Mouse (Mus musculus) embryonic fibroblast, embryonic 13.5 days (primary cell): Measurements from ENCODE around the gene Hivep3. TPM values are rescaled to one million over a fixed set of nuclear protein-coding genes. Genes with fewer than 3 reads are reported as not detected.

Experiments
- H3K27ac ChIP-seq: 2 replicates; pipeline ENCODE4 v1.5.1; 2012; ENCODE audit warnings: low read length, control low read depth, inconsistent platforms; ENCODE audit not compliant: insufficient read depth
- H3K4me1 ChIP-seq: 2 replicates; pipeline ENCODE4 v1.6.1; 2011; ENCODE audit warnings: low read length; ENCODE audit not compliant: control insufficient read depth, insufficient read depth
- H3K4me3 ChIP-seq: 2 replicates; pipeline ENCODE4 v1.5.1; 2011; ENCODE audit warnings: mild to moderate bottlenecking, control low read depth, low read length; ENCODE audit not compliant: insufficient read depth
- CTCF ChIP-seq: IDR thresholded peaks from 2 replicates; pipeline ENCODE4 v1.5.1; 2011; ENCODE audit warnings: mild to moderate bottlenecking, control low read depth, low read length, moderate library complexity, borderline replicate concordance; ENCODE audit not compliant: insufficient read depth
- POLR2A ChIP-seq: IDR thresholded peaks from 2 replicates; pipeline ENCODE4 v1.6.1; 2011; ENCODE audit warnings: low read depth, mild to moderate bottlenecking, control low read depth, low read length, moderate library complexity
- polyA plus RNA-seq: library from polyadenylated mRNA; stranded (reverse); fragments of >200 nt; gene quantifications from 2 replicates; pipeline ENCODE4 v1.2.4, GENCODE M21; 2011; ENCODE audit warnings: low read depth; ENCODE audit not compliant: missing spikeins, insufficient read length

The Hivep3 gene
- polyA plus RNA-seq, 1 experiment = 3.8 TPM

DNA sequence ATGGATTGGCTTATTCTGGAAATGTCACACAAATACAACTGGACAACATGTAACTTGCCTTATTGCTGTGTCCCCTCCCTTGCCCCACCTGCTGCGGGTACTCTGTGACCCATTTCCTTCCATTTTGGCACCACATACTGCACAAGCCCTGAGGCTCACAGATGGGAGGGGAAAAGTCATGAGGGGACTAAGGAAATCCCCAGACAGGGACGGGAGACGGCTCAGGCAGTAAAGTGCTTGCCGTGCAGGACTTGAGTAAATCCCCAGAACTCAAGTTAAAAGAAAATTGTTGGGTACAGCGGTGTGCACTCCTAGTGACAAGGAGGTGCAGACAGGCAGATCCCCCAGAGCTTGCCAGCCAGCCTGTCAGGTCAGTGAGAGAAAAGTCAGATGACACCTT, 7.5 kb upstream of the Hivep3 start:
- H3K4me1 ChIP-seq = no peaks in the 10 kb centered on the region
- TF ChIP-seq CTCF = no peak
- TF ChIP-seq POLR2A = no peak

DNA sequence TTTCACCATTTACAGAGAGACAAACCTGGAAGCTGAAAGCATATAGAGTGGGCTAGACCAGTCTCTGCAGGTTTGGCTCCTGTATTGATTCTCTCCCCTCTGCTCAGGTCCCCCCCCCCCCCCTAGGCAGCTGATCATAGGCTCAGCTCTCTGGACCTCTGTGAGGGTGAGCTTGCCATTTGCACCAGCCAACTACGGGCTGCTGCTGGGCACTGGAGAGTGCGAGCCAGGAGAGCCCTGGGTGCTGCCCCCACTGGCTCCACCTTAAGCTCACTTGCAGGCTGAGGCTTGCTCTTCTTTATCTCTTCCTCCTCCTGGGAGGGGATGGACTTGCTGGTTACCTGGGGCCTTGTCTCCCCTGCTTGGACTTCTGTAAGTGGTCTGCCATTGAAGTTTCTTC, 5.7 kb upstream of the Hivep3 start:
- Histone ChIP-seq H3K4me3 (no peak overlapping the region), H3K4me1 (no peaks in the 10 kb centered on the region), H3K27ac (no peak overlapping the region)
- TF ChIP-seq POLR2A = no peak
- TF ChIP-seq CTCF = no peak

More for the DNA sequence above, 7.5 kb upstream of the Hivep3 start:
- Histone ChIP-seq H3K27ac (no peak overlapping the region), H3K4me3 (no peak overlapping the region)

DNA sequence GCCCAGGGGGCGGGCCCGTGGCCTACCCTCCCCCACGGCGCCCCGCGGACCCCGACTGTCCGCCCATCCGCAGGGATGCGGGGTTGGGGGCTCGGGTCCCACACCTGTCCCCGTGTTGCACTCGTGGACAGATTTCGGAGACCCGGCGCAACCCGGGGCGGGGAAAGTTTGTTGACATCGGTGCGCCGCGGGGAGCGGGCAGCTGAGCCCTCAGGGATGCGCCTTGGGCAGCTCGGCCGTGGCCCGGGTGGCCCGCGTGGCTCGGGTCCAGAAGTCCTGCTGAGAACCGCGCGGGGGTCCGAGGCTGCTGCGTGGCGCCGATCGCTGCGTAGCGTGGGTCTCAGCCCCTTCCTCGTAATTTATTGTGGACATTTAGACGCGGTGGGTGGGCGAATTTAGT, 358 bp downstream of the Hivep3 start:
- H3K4me3 ChIP-seq = peak overlapping the region; percentile 51
- no peaks in the 10 kb centered on the region for H3K4me1 ChIP-seq
- H3K27ac ChIP-seq = no peak overlapping the region
- TF ChIP-seq CTCF (no peak), POLR2A (no peak)

DNA sequence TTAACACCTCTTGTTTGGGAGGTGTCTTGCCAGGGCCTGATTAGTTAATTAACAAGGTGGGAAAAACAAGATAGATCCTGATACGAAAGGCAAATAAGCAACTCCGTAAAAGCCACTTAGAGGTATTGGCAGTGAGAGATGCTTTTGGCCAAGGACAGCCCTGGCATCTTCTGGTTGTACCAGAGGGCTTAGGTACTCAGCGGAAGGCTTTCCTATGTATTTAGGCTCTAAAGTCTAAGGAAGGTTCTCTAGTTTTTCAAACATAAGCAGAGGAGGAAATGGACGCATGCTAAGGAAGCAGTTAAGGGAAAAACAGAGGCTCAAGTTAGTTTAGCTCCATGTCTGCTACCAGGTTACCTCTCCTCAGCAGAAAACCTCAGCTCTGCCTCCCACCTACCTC, 768 bp downstream of the Hivep3 start:
- Histone ChIP-seq H3K4me3 (peak overlapping the region; percentile 51), H3K4me1 (no peaks in the 10 kb centered on the region), H3K27ac (no peak overlapping the region)
- no peak for TF ChIP-seq POLR2A
- TF ChIP-seq CTCF = no peak

DNA sequence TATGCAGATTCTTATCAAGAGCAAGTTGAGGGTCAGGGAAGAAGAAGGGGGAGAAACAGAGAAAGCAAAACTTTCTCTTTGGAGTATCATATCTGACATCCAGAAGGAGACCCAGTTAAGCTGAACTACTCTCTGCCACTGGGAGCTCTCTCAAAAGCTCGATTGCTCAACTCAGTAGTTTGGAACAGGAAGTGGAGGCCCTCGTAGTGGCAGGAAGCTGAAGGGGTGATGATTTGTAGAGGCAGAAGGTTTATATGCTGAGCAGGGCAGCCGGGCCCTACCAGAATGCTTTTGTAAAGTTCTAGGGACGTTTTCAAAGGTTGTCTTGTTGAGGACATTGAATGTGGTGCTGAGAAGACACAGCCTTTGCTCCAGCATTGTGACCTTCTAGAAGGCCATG, 5.1 kb downstream of the Hivep3 start:
- no peaks in the 10 kb centered on the region for H3K4me1 ChIP-seq
- H3K4me3 ChIP-seq = no peak overlapping the region
- H3K27ac ChIP-seq = no peak overlapping the region
- TF ChIP-seq CTCF = no peak
- no peak for TF ChIP-seq POLR2A

DNA sequence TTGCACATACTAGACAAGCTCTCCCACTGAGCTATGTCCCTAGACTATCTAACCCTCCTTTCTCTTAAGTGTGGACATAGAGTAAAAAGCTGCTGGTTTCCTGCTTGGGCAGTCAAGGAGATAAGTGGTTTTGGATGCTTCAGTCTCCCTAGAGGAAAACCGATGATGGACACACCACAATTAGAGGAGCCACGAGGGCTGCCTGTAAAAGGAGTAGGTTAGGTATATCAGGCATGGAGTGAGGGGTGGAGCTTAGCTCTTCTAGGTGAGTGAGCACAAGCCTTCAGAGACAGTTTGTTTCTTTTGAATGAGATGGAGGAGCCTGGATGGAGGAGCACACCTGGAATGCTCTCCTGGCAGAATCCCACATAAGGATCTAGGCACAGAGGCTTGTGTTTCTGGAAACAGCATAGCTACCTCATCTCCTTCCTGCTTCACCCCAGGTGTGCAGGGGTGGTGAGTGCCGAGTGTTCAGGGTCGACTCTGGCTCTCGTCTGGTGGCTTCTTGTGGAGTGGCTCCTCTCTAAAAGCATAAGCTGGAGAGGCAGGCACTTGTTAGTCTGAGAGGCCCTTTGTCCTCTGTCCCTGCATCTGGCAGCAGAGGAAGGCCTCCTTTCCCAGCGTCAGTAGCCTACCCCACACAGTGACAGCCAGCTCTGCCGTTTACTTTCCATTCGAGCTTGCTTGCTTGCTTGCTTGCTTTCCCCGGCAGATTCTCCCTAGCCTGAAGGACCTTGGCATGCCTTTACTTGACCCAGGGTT, 5.9 kb downstream of the Hivep3 start:
- no peak overlapping the region for H3K4me3 ChIP-seq
- H3K27ac ChIP-seq = no peak overlapping the region
- no peak for TF ChIP-seq POLR2A
- TF ChIP-seq CTCF = no peak
- H3K4me1 ChIP-seq = no peaks in the 10 kb centered on the region

DNA sequence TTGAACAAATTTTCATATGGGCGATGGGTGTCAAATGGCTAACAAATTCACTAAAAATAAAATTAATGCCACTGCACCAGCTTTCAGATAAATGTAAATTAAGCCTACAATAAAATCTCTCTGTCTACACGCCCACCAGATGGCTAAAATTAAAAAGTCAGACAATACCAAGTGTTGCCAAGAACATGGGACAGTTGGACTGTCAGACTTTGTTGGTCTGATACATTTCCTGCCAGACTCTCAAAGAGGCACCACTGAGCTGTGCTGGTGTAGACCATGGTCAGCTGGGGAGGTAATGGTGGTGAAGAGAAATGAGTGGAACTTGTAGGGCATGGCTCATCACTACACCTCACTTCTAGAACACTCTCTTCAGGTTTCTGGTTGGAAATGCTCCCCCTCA, 14.8 kb downstream of the Hivep3 start:
- Histone ChIP-seq H3K4me1 (no peaks in the 10 kb centered on the region), H3K27ac (no peak overlapping the region), H3K4me3 (no peak overlapping the region)
- TF ChIP-seq POLR2A (no peak), CTCF (no peak)

DNA sequence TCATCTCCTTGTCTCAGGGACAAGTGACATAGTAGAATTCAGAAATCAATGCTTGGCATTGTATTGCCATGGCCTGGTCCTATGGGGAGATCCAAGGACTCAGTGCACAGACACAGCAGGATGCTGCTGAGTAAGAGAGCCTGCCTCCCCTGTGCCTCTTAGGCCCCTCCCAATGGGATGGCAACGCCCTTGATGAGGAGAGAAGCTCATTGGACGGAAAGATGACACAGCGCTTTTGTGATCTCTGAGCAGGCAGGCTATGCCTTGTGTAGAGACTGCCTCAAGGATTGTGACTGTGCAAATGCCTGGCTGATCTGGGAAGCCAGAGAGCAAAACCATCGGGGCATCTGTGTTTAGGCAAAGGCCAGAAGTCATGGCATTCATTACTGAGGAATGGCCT, 16.6 kb downstream of the Hivep3 start:
- no peak overlapping the region for H3K27ac ChIP-seq
- H3K4me1 ChIP-seq = no peaks in the 10 kb centered on the region
- TF ChIP-seq CTCF = no peak
- no peak for TF ChIP-seq POLR2A
- H3K4me3 ChIP-seq = no peak overlapping the region

DNA sequence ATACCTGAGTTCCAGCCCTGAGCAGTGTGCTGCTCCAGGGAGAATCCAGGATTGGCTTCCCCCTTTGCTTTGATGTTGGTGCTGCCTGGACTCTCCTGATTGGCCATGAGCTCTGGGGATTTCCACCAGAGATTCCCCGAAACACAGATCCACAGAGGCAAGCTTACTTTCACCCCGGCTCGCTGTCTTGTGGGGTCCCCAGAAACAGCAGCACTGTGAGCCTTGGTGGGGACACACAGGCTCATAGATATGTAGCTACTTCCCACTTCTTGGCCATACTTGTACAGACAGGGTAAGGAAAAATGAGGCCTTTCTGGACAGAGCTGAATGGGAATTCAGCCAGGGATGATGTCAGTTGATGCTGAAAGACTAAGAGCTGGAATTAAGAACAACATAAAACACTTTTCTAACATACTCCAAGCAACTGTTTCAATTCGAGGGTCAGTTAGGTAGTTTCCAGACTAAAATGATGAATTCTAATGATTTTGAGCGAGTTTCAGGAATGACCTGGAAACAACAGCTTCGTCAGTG, 17.2 kb downstream of the Hivep3 start:
- Histone ChIP-seq H3K27ac (no peak overlapping the region), H3K4me3 (no peak overlapping the region), H3K4me1 (no peaks in the 10 kb centered on the region)
- TF ChIP-seq POLR2A (no peak), CTCF (no peak)

DNA sequence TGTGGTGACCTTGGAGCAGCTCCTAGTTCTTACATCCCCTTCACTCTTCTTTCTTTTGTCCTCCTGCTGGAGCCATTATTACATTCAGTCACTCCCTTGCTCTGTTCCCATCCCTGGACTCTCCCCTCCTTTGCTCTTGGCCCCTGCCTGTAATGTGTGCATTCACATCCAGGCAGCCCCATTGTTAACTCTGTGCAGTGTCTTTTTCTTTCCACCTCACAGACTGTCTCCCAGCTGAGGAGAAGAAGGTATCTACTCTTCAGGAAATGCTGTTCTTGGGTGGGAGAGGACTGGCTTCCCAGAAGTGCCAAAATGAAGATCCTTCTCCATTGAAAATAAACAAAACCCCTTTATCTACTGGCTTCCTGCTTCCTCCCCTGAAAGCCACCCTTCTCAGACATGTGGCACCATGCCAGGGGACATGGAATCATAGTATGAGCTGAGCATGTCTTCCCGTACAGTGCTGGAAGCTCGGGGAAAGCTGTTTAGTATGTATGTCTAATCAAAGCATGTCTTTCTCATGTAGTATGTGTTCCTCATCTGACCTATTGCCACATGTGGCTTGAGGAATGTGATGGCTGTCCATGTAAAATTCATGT, 17.9 kb downstream of the Hivep3 start:
- Histone ChIP-seq H3K27ac (no peak overlapping the region), H3K4me3 (no peak overlapping the region), H3K4me1 (no peaks in the 10 kb centered on the region)
- TF ChIP-seq CTCF (no peak), POLR2A (no peak)
